Mouse (Mus musculus) heart, adult 8-10 months (tissue): ENCODE measurements around the gene U2af2. TPM values are rescaled to one million over a fixed set of nuclear protein-coding genes. Genes with fewer than 3 reads are reported as not detected.

Experiments
- DNase-seq: peaks from one replicate; pipeline ENCODE4 v3.0.0; 2022; ENCODE audit warnings: low spot score
- microRNA-seq: library from miRNA; unstranded; fragments of <30 nt; microRNA quantifications from one replicate; pipeline ENCODE4 v1.2.0, GENCODE M21; 2022
- total RNA-seq, 4 experiments: library from RNA; stranded (reverse); gene quantifications; 2 replicates each; pipeline ENCODE4 v1.2.4; 2022

The U2af2 gene
- total RNA-seq, 4 experiments from 2014 or later, result 61.7 to 69.8 (median 64.9) TPM

GRCm38 (mm10) chr7:5109301-5109700, 47.4 kb downstream of the U2af2 start:
- no peak for DNase-seq

- DNase-seq, result no peak
These were observed 50.8 kb downstream of the U2af2 start for GRCm38 (mm10) chr7:5112701-5113100.

GRCm38 (mm10) chr7:5116850-5117249, 54.9 kb downstream of the U2af2 start, which contains the start of gene Rfpl4:
TSS of gene Rfpl4 (minus strand) at chr7:5116950.
- no peak for DNase-seq

GRCm38 (mm10) chr7:5125078-5125477, 63.1 kb downstream of the U2af2 start:
- DNase-seq, result peak; percentile 47

- DNase-seq, result peak; percentile 67
These were observed 63.8 kb downstream of the U2af2 start, which contains the start of gene Rasl2-9 for GRCm38 (mm10) chr7:5125549-5126406. TSS of gene Rasl2-9 (minus strand) at chr7:5125950.

Small RNAs within 50 kb of the gene (microRNA-seq; reads per million reads assigned to microRNA genes)
- gene Gm26217, result not detected

Other genes starting within 250 kb of the U2af2 start
- gene Ube2s, start 249.6 kb upstream of the U2af2 start, total RNA-seq, result 100 to 1,000 TPM in 1 of 4 experiments, 10 to 100 TPM in 3; 76.2 to 103 (median 88.7) TPM
- under 1 TPM in 3 of 4 experiments, not detected in 1; 0.09 to 0.56 (median 0.25) TPM for gene Shisa7, start 217.4 kb upstream of the U2af2 start, total RNA-seq
- gene Isoc2b, start 191.9 kb upstream of the U2af2 start, total RNA-seq, result 1 to 10 TPM; 5.3 to 6.1 (median 6.0) TPM
- 10 to 100 TPM; 52.2 to 62.9 (median 54.4) TPM for gene Isoc2a, start 185.0 kb upstream of the U2af2 start, total RNA-seq
- gene Gm36210, start 155.6 kb upstream of the U2af2 start, total RNA-seq, result under 1 TPM in 2 of 4 experiments, not detected in 2; 0.22 to 0.43 TPM
- 1 to 10 TPM; 6.4 to 8.4 (median 7.5) TPM for gene Zfp628, start 146.9 kb upstream of the U2af2 start, total RNA-seq
- 1 to 10 TPM; 4.7 to 6.7 (median 5.3) TPM for gene Nat14, start 140.1 kb upstream of the U2af2 start, total RNA-seq
- 1 to 10 TPM; 1.4 to 2.5 (median 1.9) TPM for gene Ssc5d, start 136.4 kb upstream of the U2af2 start, total RNA-seq
- gene Sbk2, start 97.7 kb upstream of the U2af2 start, total RNA-seq, result 10 to 100 TPM; 27.3 to 40.6 (median 33.1) TPM
- 10 to 100 TPM; 28.3 to 70.4 (median 46.3) TPM for gene Sbk3, start 91.0 kb upstream of the U2af2 start, total RNA-seq
- 10 to 100 TPM in 3 of 4 experiments, 1 to 10 TPM in 1; 9.7 to 19.8 (median 11.8) TPM for gene Zfp579, start 66.0 kb upstream of the U2af2 start, total RNA-seq
- gene Zfp524, start 47.7 kb upstream of the U2af2 start, total RNA-seq, result 10 to 100 TPM in 2 of 4 experiments, 1 to 10 TPM in 2; 7.2 to 12.1 (median 9.5) TPM
- gene Fiz1, start 47.4 kb upstream of the U2af2 start, total RNA-seq, result 10 to 100 TPM; 15.2 to 25.9 (median 17.5) TPM
- not detected for gene Gm44973, start 46.6 kb upstream of the U2af2 start, total RNA-seq
- 10 to 100 TPM; 11.5 to 13.3 (median 12.8) TPM for gene Zfp865, start 41.8 kb upstream of the U2af2 start, total RNA-seq
- under 1 TPM in 1 of 4 experiments, not detected in 3; 0.22 TPM for gene Ccdc106, start 41.6 kb upstream of the U2af2 start, total RNA-seq
- under 1 TPM in 1 of 4 experiments, not detected in 3; 0.37 TPM for gene 4632433K11Rik, start 28.0 kb upstream of the U2af2 start, total RNA-seq
- gene Zfp784, start 23.7 kb upstream of the U2af2 start, total RNA-seq, result 1 to 10 TPM; 4.9 to 7.4 (median 6.0) TPM
- 1 to 10 TPM; 3.2 to 4.4 (median 4.0) TPM for gene Zfp580, start 10.6 kb upstream of the U2af2 start, total RNA-seq
- 100 to 1,000 TPM; 164 to 192 (median 185) TPM for gene Epn1, start 18.1 kb downstream of the U2af2 start, total RNA-seq
- not detected for gene Rfpl4, start 54.8 kb downstream of the U2af2 start, total RNA-seq
- 1 to 10 TPM; 7.4 to 9.7 (median 8.9) TPM for gene Rasl2-9, start 63.8 kb downstream of the U2af2 start, total RNA-seq
- gene Vmn1r55, start 87.5 kb downstream of the U2af2 start, total RNA-seq, result not detected
- not detected for gene Vmn1r56, start 134.6 kb downstream of the U2af2 start, total RNA-seq
- not detected for gene Vmn1r57, start 156.3 kb downstream of the U2af2 start, total RNA-seq